Comparison of ENCODE assay signal across 15 mouse cellular contexts in the genomic region with DNA sequence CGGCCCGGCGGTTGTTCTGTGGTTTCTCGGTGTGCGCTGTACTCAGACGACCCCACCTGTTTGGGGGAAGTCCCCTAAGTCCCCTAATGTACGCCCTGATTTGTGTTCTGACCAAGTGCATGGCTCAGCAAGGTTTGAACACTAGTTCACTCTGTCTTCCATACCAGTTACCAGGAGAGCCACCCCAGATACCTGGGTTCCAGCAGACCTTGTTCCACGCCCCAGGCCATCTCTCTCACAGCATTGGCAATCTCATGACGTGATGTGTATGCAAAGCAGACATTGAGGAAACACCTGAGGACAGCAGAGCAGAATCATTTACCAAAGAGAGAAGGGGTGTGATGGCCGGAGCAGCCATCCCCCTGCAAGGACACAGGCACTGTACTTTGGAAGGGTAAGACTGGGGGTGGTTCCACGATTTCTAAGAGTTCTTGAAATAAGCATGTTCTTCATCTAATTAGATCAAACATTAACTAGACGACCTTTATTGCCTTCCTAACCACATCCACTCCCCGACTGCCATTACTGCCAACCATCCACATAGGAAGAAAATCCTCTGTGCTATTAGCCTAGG. TPM values are rescaled to one million over a fixed set of nuclear protein-coding genes. Genes with fewer than 3 reads are reported as not detected.
"Had no signal": no experiment of that assay in that cellular context is flagged by ENCODE, and none has a peak within 500 bp of the region (broad histone marks: within the 10 kb centered on the region; RNA-seq: fewer than 3 reads in every experiment).

No protein-coding gene starts in this region.

- H3K4me1 ChIP-seq: limb, embryonic 13.5 days; midbrain, embryonic 15.5 days; neural tube, embryonic 12.5 days had no signal

- H3K9me3 ChIP-seq: limb, embryonic 13.5 days; midbrain, embryonic 15.5 days; neural tube, embryonic 12.5 days had no signal

- H3K4me3 ChIP-seq: limb, embryonic 13.5 days; midbrain, embryonic 15.5 days; neural tube, embryonic 12.5 days had no signal

- H3K4me2 ChIP-seq: limb, embryonic 13.5 days; midbrain, embryonic 15.5 days; neural tube, embryonic 12.5 days had no signal

- H3K27me3 ChIP-seq: limb, embryonic 13.5 days; midbrain, embryonic 15.5 days; neural tube, embryonic 12.5 days had no signal

- H3K9ac ChIP-seq: limb, embryonic 13.5 days; liver, embryonic 14.5 days; midbrain, embryonic 15.5 days; neural tube, embryonic 12.5 days had no signal

- H3K27ac ChIP-seq: limb, embryonic 13.5 days; liver, embryonic 14.5 days; midbrain, embryonic 15.5 days; neural tube, embryonic 12.5 days; stomach, postnatal 0 days had no signal

- DNase-seq: left cerebral cortex, postnatal 4 days; lung, adult 18-20 months; thymus, postnatal 4 days had no signal

- ATAC-seq: midbrain, embryonic 15.5 days had no signal

RNA-seq across cellular contexts. Expression of a gene that starts 27.5 kb away (rescaled TPM):
- total RNA-seq: layer of hippocampus, adult 8-10 months; layer of hippocampus, postnatal 14 days; left cerebral cortex, adult 18-20 months; left cerebral cortex, postnatal 10 days; left cerebral cortex, postnatal 4 days; liver, adult 2 months had no signal
- polyA plus RNA-seq: large intestine, adult 2 months; liver, adult 2 months; lung, embryonic 16.5 days; stomach, postnatal 0 days had no signal
